Mouse (Mus musculus) small intestine, adult 2 months (tissue): ENCODE data around the gene Akap12.

ENCODE experiments used
- CTCF ChIP-seq: fragments of 200-500 bp; IDR thresholded peaks from 2 replicates; pipeline ENCODE4 v1.5.1; 2012; ENCODE audit warnings: low read depth, mild to moderate bottlenecking, control low read depth, inconsistent platforms, low read length, moderate library complexity, mixed read lengths; ENCODE audit not compliant: insufficient replicate concordance, insufficient read length; ENCODE audit errors: extremely low read depth
- POLR2A ChIP-seq: fragments of 200-500 bp; IDR thresholded peaks from 2 replicates; pipeline ENCODE4 v1.6.1; 2012; ENCODE audit warnings: low read depth, mild to moderate bottlenecking, control low read depth, inconsistent platforms, low read length, moderate library complexity

- TF ChIP-seq POLR2A (no peak), CTCF (no peak)
These were observed 539 bp upstream of the Akap12 start for GRCm38 (mm10) chr10:4265641-4266040.
